Mouse (Mus musculus): ENCODE data around the gene Tbc1d4. TPM values are rescaled to one million over a fixed set of nuclear protein-coding genes. Genes with fewer than 3 reads are reported as not detected.

The Tbc1d4 gene
- total and polyA plus RNA-seq, 3 experiments: 20.6 to 72.9 (median 71.0) TPM

GRCm38 (mm10) chr14:101477827-101478220, 131.2 kb downstream of the Tbc1d4 start:
- H3K36me3 ChIP-seq (replicated peaks in 1 of 2; ENCODE audit: control insufficient read depth in 1 of 2, insufficient read depth in 1 of 2, low read length in 1 of 2): peaks cover 3 to 66% of the 10 kb centered on the region in 2 experiments
- peak overlapping the region; percentile 60; the same call in 1 of the 2 replicates for H3K4me2 ChIP-seq (ENCODE audit: insufficient read depth, low read depth, poor library complexity, severe bottlenecking)
- peaks cover 22 to 63% of the 10 kb centered on the region in 2 experiments for H3K4me1 ChIP-seq (ENCODE audit: control insufficient read depth in 1 of 2, insufficient read depth in 2 of 2)
- H3K9me3 ChIP-seq (replicated peaks; ENCODE audit: low read length): peaks cover 2% of the 10 kb centered on the region
- H3K4me3 ChIP-seq (replicated peaks in 1 of 3; ENCODE audit: low read depth in 2 of 3, low read length in 2 of 3, poor library complexity in 1 of 3): no peak overlapping the region
- in situ Hi-C loops (cut with MboI; ENCODE audit: low pct_ligation_motif_present, low pct_unique_long_range_greater_than_20kb, low sequenced_read_pairs): no loop called here
- no peak overlapping the region for H3K9ac ChIP-seq (ENCODE audit: insufficient read depth, low read depth)
- dilution Hi-C loops (cut with MboI; ENCODE audit: extremely low pct_ligation_motif_present, extremely low pct_unique_long_range_greater_than_20kb, low sequenced_read_pairs): no loop called here
- DNase-seq (ENCODE audit: extremely low read depth): no peak
- no peaks in the 10 kb centered on the region for H3K27me3 ChIP-seq (replicated peaks)
- no peak for TF ChIP-seq JUN (IDR thresholded peaks at IDR 0.05; ENCODE audit: insufficient read depth, low read depth, low read length)
- no peak for TF ChIP-seq MYC (IDR thresholded peaks at IDR 0.05; ENCODE audit: low read depth, low read length)
- no peak for TF ChIP-seq GABPA (IDR thresholded peaks at IDR 0.05; ENCODE audit: insufficient replicate concordance, low read depth, low read length)
- TF ChIP-seq MAZ (IDR thresholded peaks at IDR 0.05; ENCODE audit: low read depth, low read length): no peak
- H3K79me2 ChIP-seq (replicated peaks; ENCODE audit: control insufficient read depth, extremely low read depth, insufficient read depth, poor library complexity, severe bottlenecking): no peaks in the 10 kb centered on the region
- no peak overlapping the region for H3K27ac ChIP-seq (ENCODE audit: insufficient read depth, low read depth)

DNA sequence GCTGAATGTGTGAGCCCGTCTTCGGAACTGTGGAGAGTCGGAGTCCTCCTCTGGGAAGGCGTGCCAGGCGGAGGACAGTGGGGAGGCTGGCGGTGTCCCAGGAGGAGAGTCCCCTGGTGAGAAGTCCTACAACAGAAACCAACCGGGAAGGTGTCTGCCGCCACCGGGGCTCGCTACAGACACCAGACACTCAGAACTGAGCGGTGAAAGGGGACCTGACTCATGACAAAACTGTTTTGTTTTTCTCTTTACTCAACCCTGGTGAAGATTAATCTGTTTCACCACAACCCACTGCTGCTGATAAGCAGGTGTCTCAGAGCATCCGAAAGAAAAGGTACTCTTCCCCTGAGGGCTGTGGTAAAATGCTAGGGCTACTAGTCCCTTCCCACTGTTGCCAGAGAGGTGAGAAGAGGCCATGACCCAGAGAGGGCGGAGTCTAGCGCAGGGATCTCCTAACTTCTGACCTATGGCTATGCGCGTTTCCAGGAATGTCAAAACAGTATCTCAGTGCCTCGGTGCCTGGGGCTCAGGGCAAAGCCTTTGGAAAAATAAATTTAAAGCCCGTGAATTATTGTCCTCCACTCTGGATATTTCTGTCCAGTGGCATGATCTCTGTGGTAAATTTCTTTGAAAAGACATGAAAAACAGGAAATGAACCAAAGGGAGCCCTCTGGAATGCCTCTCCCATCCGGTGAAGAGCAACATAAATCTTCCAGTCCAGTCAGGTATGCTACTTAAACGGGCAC, 131.7 kb downstream of the Tbc1d4 start:
- H3K27ac ChIP-seq (ENCODE audit: insufficient read depth, low read depth): peak overlapping the region; percentile 47; the same call in 1 of the 2 replicates
- H3K4me3 ChIP-seq (replicated peaks in 1 of 3; ENCODE audit: low read depth in 2 of 3, low read length in 2 of 3, poor library complexity in 1 of 3): peak overlapping the region; percentile 30 to 45 (median 42)
- no peak overlapping the region for H3K9ac ChIP-seq (ENCODE audit: insufficient read depth, low read depth)
- peaks cover 3 to 68% of the 10 kb centered on the region in 2 experiments for H3K36me3 ChIP-seq (replicated peaks in 1 of 2; ENCODE audit: control insufficient read depth in 1 of 2, insufficient read depth in 1 of 2, low read length in 1 of 2)
- H3K27me3 ChIP-seq (replicated peaks): no peaks in the 10 kb centered on the region
- H3K9me3 ChIP-seq (replicated peaks; ENCODE audit: low read length): peaks cover 2% of the 10 kb centered on the region
- in situ Hi-C loops (cut with MboI; ENCODE audit: low pct_ligation_motif_present, low pct_unique_long_range_greater_than_20kb, low sequenced_read_pairs): no loop called here
- peak; percentile 80 for DNase-seq (ENCODE audit: extremely low read depth)
- H3K4me1 ChIP-seq (ENCODE audit: control insufficient read depth in 1 of 2, insufficient read depth in 2 of 2): peaks cover 22 to 58% of the 10 kb centered on the region in 2 experiments
- dilution Hi-C loops (cut with MboI; ENCODE audit: extremely low pct_ligation_motif_present, extremely low pct_unique_long_range_greater_than_20kb, low sequenced_read_pairs): no loop called here
- H3K79me2 ChIP-seq (replicated peaks; ENCODE audit: control insufficient read depth, extremely low read depth, insufficient read depth, poor library complexity, severe bottlenecking): no peaks in the 10 kb centered on the region
- peak overlapping the region; percentile 60 for H3K4me2 ChIP-seq (ENCODE audit: insufficient read depth, low read depth, poor library complexity, severe bottlenecking)
- TF ChIP-seq ELF1 (IDR thresholded peaks at IDR 0.05; ENCODE audit: low read depth, low read length) (no peak), MAFK (IDR thresholded peaks at IDR 0.05; ENCODE audit: insufficient replicate concordance, low read length) (no peak), GABPA (IDR thresholded peaks at IDR 0.05; ENCODE audit: insufficient replicate concordance, low read depth, low read length) (no peak), ZNF384 (IDR thresholded peaks at IDR 0.05; ENCODE audit: low read depth, low read length) (no peak), POLR2A (IDR thresholded peaks at IDR 0.05; ENCODE audit: low read depth, low read length) (no peak), EP300 (IDR thresholded peaks at IDR 0.05; ENCODE audit: low read length) (peak; percentile 54; the same call in 1 of the 2 replicates), MXI1 (IDR thresholded peaks at IDR 0.05; ENCODE audit: low read depth, low read length) (no peak), UBTF (IDR thresholded peaks at IDR 0.05; ENCODE audit: low read depth, low read length) (no peak), ZKSCAN1 (IDR thresholded peaks at IDR 0.05; ENCODE audit: borderline replicate concordance, low read depth, low read length) (no peak), TBP (conservative IDR thresholded peaks at IDR 0.05; ENCODE audit: low read depth, low read length) (0 out of 2 replicates have a peak, but pooled peaks have one; percentile 44), CHD2 (IDR thresholded peaks at IDR 0.05; ENCODE audit: low read length) (no peak), CHD1 (IDR thresholded peaks at IDR 0.05; ENCODE audit: low read depth, low read length) (no peak), MYC (IDR thresholded peaks at IDR 0.05; ENCODE audit: low read depth, low read length) (no peak), PAX5 (IDR thresholded peaks at IDR 0.05; ENCODE audit: low read length) (no peak), SMC3 (IDR thresholded peaks at IDR 0.05; ENCODE audit: low read depth, low read length) (no peak), JUN (IDR thresholded peaks at IDR 0.05; ENCODE audit: insufficient read depth, low read depth, low read length) (peak; percentile 3; the same call in 1 of the 2 replicates), IRF4 (IDR thresholded peaks at IDR 0.05; ENCODE audit: low read depth, low read length) (peak; percentile 64; the same call in 1 of the 2 replicates), MAX (IDR thresholded peaks at IDR 0.05; ENCODE audit: low read length) (no peak), POLR2AphosphoS2 (IDR thresholded peaks at IDR 0.05; ENCODE audit: low read depth, low read length) (no peak), ETS1 (conservative IDR thresholded peaks at IDR 0.05; ENCODE audit: low read depth, low read length) (peak; percentile 64), USF2 (conservative IDR thresholded peaks at IDR 0.05; ENCODE audit: low read depth, low read length) (no peak), NELFE (IDR thresholded peaks at IDR 0.05; ENCODE audit: low read depth, low read length) (no peak), E2F4 (IDR thresholded peaks at IDR 0.05; ENCODE audit: insufficient replicate concordance, low read depth, low read length) (no peak), RAD21 (IDR thresholded peaks at IDR 0.05; ENCODE audit: low read depth, low read length) (no peak), TCF12 (IDR thresholded peaks at IDR 0.05; ENCODE audit: low read depth, low read length) (0 out of 2 replicates have a peak, but pooled peaks have one; percentile 31), MEF2A (IDR thresholded peaks at IDR 0.05; ENCODE audit: borderline replicate concordance, low read depth, low read length) (no peak), CTCF (conservative IDR thresholded peaks at IDR 0.05 in 1 of 2, IDR thresholded peaks at IDR 0.05 in 1 of 2; ENCODE audit: low read depth in 2 of 2, low read length in 2 of 2) (no peak), KAT2A (IDR thresholded peaks at IDR 0.05; ENCODE audit: insufficient replicate concordance, low read length) (no peak), SIN3A (IDR thresholded peaks at IDR 0.05; ENCODE audit: low read length) (no peak), USF1 (IDR thresholded peaks at IDR 0.05; ENCODE audit: low read depth, low read length) (no peak)

Measured in CH12.LX (cell line).